Mouse (Mus musculus) lung, embryonic 14.5 days (tissue): Measurements from ENCODE around the gene Tes. TPM values are rescaled to one million over a fixed set of nuclear protein-coding genes. Genes with fewer than 3 reads are reported as not detected.
A peak's percentile ranks its signal among the peaks of the same experiment; 100 is the strongest.
"Not testable (repeated sequence)": the region's sequence is repeated elsewhere in the genome, so short reads cannot be mapped to it uniquely, and the experiment has no call there.

Source experiments
- ATAC-seq: fragments of 200-750 bp; cut with Nextera tagmentation; 2 replicates; pipeline ENCODE4 v1.8.0; 2017; ENCODE audit warnings: mild to moderate bottlenecking, moderate TSS enrichment, moderate library complexity; ENCODE audit not compliant: insufficient read depth
- DNase-seq: peaks from one replicate; pipeline ENCODE4 v3.0.0-alpha.2; 2015
- H3K27ac ChIP-seq: fragments of 300-500 bp; sonication (generic); 2 replicates; pipeline ENCODE4 v1.5.1; 2014; ENCODE audit warnings: low read depth, mild to moderate bottlenecking, moderate library complexity
- H3K27me3 ChIP-seq: fragments of 300-500 bp; sonication (generic); 2 replicates; pipeline ENCODE4 v1.6.1; 2014; ENCODE audit warnings: low read length, control low read depth; ENCODE audit not compliant: insufficient read depth
- H3K36me3 ChIP-seq: fragments of 300-500 bp; sonication (generic); 2 replicates; pipeline ENCODE4 v1.6.1; 2014; ENCODE audit warnings: control low read depth; ENCODE audit not compliant: insufficient read depth
- H3K4me1 ChIP-seq: fragments of 300-500 bp; sonication (generic); 2 replicates; pipeline ENCODE4 v1.6.1; 2014; ENCODE audit warnings: antibody characterized with exemption, control low read depth; ENCODE audit not compliant: insufficient read depth
- H3K4me2 ChIP-seq: fragments of 300-500 bp; sonication (generic); 2 replicates; pipeline ENCODE4 v1.6.1; 2014; ENCODE audit warnings: mild to moderate bottlenecking
- H3K4me3 ChIP-seq: fragments of 300-500 bp; sonication (generic); 2 replicates; pipeline ENCODE4 v1.5.1; 2014; ENCODE audit warnings: low read depth, low read length
- H3K9ac ChIP-seq: fragments of 300-500 bp; sonication (generic); 2 replicates; pipeline ENCODE4 v1.6.1; 2014
- H3K9me3 ChIP-seq: fragments of 300-500 bp; sonication (generic); 2 replicates; pipeline ENCODE4 v1.6.1; 2016; ENCODE audit warnings: low read depth, low read length, control low read depth
- CTCF ChIP-seq: IDR thresholded peaks from 2 replicates; pipeline ENCODE4 v1.5.1; 2016; ENCODE audit warnings: antibody characterized with exemption, low read depth
- WGBS: fragments of 180-500 bp; shearing (Covaris S2); extraction: QIAGEN DNeasy Blood & Tissue Kit; methylation state at CpG from one replicate; pipeline ENCODE4 v1.1.7; 2014; 5-methylcytosine and 5-hydroxymethylcytosine counted together
- polyA plus RNA-seq: library from polyadenylated mRNA; unstranded; fragments of >200 nt; fragmentation: Nextera tagmentation; extraction: Ambion mirVana; gene quantifications from 2 replicates; pipeline ENCODE4 v1.2.1, GENCODE M21; 2014

The Tes gene
- polyA plus RNA-seq, 1 experiment from 2014 or later = 77.0 TPM

GRCm38 (mm10) chr6:17051432-17052025 is 13.4 kb upstream of the Tes start:
- 59% methylated on average over 4 of the region's 4 CpGs for WGBS
- Histone ChIP-seq H3K4me1 (0 out of 2 replicates have a peak, but pooled peaks cover 4% of the 10 kb centered on the region), H3K36me3 (no peaks in the 10 kb centered on the region), H3K4me2 (no peak overlapping the region), H3K9me3 (no peaks in the 10 kb centered on the region), H3K27ac (peak overlapping the region; percentile 16; the same call in 1 of the 2 replicates), H3K27me3 (no peaks in the 10 kb centered on the region), H3K4me3 (no peak overlapping the region), H3K9ac (no peak overlapping the region)
- DNase-seq (peak; percentile 40), ATAC-seq (peak; percentile 62)
- no peak for TF ChIP-seq CTCF

GRCm38 (mm10) chr6:17053028-17053660 is 11.8 kb upstream of the Tes start:
- ATAC-seq (no peak), DNase-seq (no peak)
- Histone ChIP-seq H3K9ac (no peak overlapping the region), H3K9me3 (no peaks in the 10 kb centered on the region), H3K4me1 (0 out of 2 replicates have a peak, but pooled peaks cover 4% of the 10 kb centered on the region), H3K27me3 (no peaks in the 10 kb centered on the region), H3K27ac (no peak overlapping the region), H3K36me3 (no peaks in the 10 kb centered on the region), H3K4me3 (no peak overlapping the region), H3K4me2 (no peak overlapping the region)
- 67% methylated on average over 6 of the region's 6 CpGs for WGBS
- TF ChIP-seq CTCF = no peak

- Histone ChIP-seq H3K9ac (no peak overlapping the region), H3K36me3 (no peaks in the 10 kb centered on the region), H3K9me3 (no peaks in the 10 kb centered on the region), H3K4me3 (no peak overlapping the region), H3K27me3 (no peaks in the 10 kb centered on the region), H3K27ac (no peak overlapping the region), H3K4me2 (no peak overlapping the region), H3K4me1 (0 out of 2 replicates have a peak, but pooled peaks cover 4% of the 10 kb centered on the region)
- no peak for TF ChIP-seq CTCF
- DNase-seq (no peak), ATAC-seq (no peak)
- 58% methylated on average over 2 of the region's 2 CpGs for WGBS
Observed at GRCm38 (mm10) chr6:17054781-17055180, 10.2 kb upstream of the Tes start.

- Histone ChIP-seq H3K4me1 (0 out of 2 replicates have a peak, but pooled peaks cover 4% of the 10 kb centered on the region), H3K4me3 (no peak overlapping the region), H3K27me3 (no peaks in the 10 kb centered on the region), H3K9me3 (no peaks in the 10 kb centered on the region), H3K4me2 (no peak overlapping the region), H3K27ac (no peak overlapping the region), H3K9ac (no peak overlapping the region), H3K36me3 (no peaks in the 10 kb centered on the region)
- WGBS = 27% methylated on average over 2 of the region's 2 CpGs
- TF ChIP-seq CTCF = no peak
- ATAC-seq = 0 out of 2 replicates have a peak, but pooled peaks have one; percentile 23
- peak; percentile 49 for DNase-seq
Observed at GRCm38 (mm10) chr6:17055659-17056058, 9.3 kb upstream of the Tes start.

GRCm38 (mm10) chr6:17059501-17059900 is 5.4 kb upstream of the Tes start:
- H3K9me3 ChIP-seq = no peaks in the 10 kb centered on the region
- TF ChIP-seq CTCF = no peak
- no peaks in the 10 kb centered on the region for H3K27me3 ChIP-seq
- H3K4me1 ChIP-seq = 0 out of 2 replicates have a peak, but pooled peaks cover 5% of the 10 kb centered on the region
- no peak overlapping the region for H3K4me3 ChIP-seq
- ATAC-seq (no peak), DNase-seq (no peak)
- no peak overlapping the region for H3K4me2 ChIP-seq
- no peak overlapping the region for H3K9ac ChIP-seq
- 41% methylated on average over 2 of the region's 2 CpGs for WGBS
- H3K36me3 ChIP-seq = no peaks in the 10 kb centered on the region
- H3K27ac ChIP-seq = no peak overlapping the region

GRCm38 (mm10) chr6:17060154-17060553 is 4.8 kb upstream of the Tes start:
- H3K27ac ChIP-seq = no peak overlapping the region
- 0 out of 2 replicates have a peak, but pooled peaks cover 7% of the 10 kb centered on the region for H3K4me1 ChIP-seq
- no peaks in the 10 kb centered on the region for H3K9me3 ChIP-seq
- ATAC-seq = no peak
- DNase-seq = no peak
- H3K4me3 ChIP-seq = no peak overlapping the region
- no peak overlapping the region for H3K4me2 ChIP-seq
- WGBS = 73% methylated on average over 2 of the region's 2 CpGs
- no peak overlapping the region for H3K9ac ChIP-seq
- H3K36me3 ChIP-seq = no peaks in the 10 kb centered on the region
- H3K27me3 ChIP-seq = no peaks in the 10 kb centered on the region
- no peak for TF ChIP-seq CTCF

GRCm38 (mm10) chr6:17061826-17062225 is 3.1 kb upstream of the Tes start:
- H3K4me2 ChIP-seq, H3K9me3 ChIP-seq, H3K9ac ChIP-seq, H3K4me1 ChIP-seq, H3K4me3 ChIP-seq, ATAC-seq, H3K36me3 ChIP-seq, H3K27ac ChIP-seq, DNase-seq, H3K27me3 ChIP-seq: not testable (repeated sequence)
- WGBS = 79% methylated on average over 4 of the region's 4 CpGs
